Mouse (Mus musculus) thymus, adult 18-20 months (tissue): ENCODE measurements around the gene Dip2b.
A peak's percentile ranks its signal among the peaks of the same experiment; 100 is the strongest.

Experiments used
- DNase-seq, 2 experiments: peaks; one replicate each; pipeline ENCODE4 v3.0.0; 2022; ENCODE audit warnings: mixed read lengths in 2 of 2

Dip2b gene

GRCm38 (mm10) chr15:100089645-100090053 lies 51.2 kb downstream of the Dip2b start:
- peak in 1 of 2 experiments; percentile 11 for DNase-seq

- no peak for DNase-seq
Observed at GRCm38 (mm10) chr15:100091818-100092217, 53.4 kb downstream of the Dip2b start.

- DNase-seq, result no peak
Observed at GRCm38 (mm10) chr15:100092258-100092657, 53.8 kb downstream of the Dip2b start.

- no peak for DNase-seq
Observed at GRCm38 (mm10) chr15:100096587-100097428, 58.3 kb downstream of the Dip2b start.

GRCm38 (mm10) chr15:100100336-100100735 lies 61.9 kb downstream of the Dip2b start:
- no peak for DNase-seq

DNA sequence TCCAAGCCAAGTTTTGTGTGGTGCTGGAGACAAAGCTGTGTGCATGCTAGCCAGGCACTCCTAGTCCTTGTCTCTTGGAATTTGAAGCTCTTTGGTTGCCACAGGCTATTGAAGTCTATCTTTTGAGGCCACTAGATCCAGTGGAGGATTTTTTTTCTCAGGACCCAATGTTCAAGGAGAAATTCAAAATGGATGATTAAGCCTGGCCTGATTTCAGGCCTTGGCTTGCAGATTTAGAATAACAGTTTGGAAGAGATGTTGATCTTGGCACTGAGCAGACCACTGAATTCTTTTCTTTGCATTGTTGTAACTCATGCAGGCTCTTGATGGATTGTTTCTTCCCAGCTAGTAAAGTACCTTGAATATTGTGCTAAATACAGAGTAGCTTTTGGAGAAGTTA lies 62.7 kb downstream of the Dip2b start:
- DNase-seq, result no peak

DNA sequence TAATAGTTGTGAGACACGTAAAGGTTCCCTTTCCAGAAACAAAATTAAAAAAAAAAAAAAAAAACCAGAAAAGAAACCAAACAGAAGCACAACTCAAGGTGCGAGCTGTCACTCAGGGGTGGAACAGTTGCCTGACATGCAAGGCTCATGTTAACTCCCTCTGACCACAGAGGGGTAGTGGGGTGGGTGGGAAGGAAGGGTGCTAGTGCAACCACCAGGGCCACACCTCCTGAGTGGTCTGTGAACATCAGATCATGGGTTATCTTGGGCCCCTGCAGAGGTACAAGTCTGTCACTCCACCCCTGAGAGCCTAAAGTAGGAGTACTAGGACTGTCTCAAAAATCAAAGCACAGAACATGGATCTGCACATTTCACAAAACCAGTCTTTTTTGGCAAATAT lies 65.7 kb downstream of the Dip2b start:
- no peak for DNase-seq

- no peak for DNase-seq
Observed at GRCm38 (mm10) chr15:100108071-100108782, 69.8 kb downstream of the Dip2b start.

DNA sequence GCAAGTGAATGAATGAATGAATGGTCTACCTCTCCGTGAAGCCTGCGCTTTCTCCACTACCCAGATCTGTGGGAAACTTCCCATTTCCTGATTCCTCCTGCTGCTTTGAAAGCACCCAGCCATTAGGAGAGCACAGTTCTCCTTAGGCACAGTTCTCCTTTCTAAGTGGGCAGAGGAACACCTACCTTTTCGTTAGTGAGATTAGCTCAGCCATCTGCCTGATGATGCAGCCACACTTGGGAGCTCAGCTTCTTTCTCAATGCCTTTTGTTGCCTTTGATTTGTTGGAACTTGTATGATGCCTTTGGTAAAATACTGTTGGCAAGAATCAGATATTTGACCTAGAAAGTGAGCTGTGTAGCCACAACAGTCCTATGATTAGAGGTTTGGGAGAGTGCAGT lies 71.5 kb downstream of the Dip2b start:
- DNase-seq, result no peak

GRCm38 (mm10) chr15:100111891-100112290 lies 73.4 kb downstream of the Dip2b start:
- DNase-seq, result no peak

GRCm38 (mm10) chr15:100112309-100112966 lies 74.0 kb downstream of the Dip2b start:
- no peak for DNase-seq

DNA sequence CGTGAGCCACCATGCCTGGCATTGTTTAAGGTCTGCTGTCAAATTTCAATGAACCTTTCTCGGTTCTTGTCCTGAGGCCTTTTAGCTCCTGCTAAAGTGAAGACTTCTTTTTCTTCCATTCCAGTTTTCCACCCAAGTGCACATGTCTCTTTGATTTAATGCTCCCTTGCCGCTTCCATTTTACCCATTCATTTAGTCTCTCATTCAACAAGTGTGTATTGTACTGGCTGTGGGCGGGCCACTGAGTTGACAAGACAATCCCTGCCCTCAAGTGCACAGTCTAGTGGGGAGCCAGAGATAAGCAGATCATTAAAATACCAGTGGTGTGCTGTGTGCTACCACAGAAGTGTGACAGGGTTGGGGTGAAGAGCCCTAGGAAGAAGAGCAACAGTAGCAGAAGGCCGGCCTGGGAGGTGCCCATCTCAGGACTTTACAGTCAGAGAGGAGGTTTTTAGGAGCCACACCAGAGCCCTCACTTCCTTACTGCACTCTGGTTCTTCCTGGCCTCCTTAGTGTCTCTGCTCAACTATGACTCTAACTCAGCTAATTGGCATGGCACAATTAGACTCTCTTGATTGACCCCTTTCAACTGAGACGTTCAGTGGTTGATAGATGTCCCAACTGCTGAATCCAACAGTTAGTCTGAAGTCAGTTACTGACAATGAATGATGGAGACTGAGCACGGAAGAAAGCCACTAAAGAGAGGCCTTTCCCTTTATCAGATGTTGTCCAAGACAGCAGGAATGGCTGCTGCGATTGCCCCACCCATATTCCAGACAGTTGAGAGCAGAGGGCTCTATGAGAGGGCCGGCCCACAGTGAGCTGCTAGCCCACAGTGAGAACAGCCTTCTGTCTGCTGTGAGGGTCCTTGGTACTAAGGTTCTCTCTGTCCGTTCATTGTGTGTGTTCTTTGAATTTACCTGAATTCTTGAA lies 75.1 kb downstream of the Dip2b start:
- no peak for DNase-seq

- no peak for DNase-seq
Observed at GRCm38 (mm10) chr15:100115416-100115815, 77.0 kb downstream of the Dip2b start.

DNA sequence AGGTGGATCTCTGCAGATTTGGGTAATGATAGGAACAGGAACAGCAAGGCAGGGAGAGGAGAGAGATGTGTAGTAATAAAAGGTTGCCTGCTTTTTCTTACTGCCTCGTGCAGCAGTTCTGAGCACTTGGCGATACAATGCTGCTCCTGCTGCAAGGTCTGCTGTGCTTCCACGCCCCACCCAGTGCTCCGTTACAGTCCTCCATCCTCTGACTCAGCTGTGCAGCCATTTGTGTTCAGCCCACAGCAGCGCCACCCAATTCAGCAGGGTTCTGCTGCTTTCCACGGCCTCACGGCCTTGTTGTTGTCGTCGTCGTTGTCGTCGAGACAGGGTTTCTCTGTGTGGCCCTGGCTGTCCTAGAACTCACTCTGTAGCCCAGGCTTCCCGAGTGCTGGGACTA lies 77.9 kb downstream of the Dip2b start:
- DNase-seq, result no peak

- DNase-seq, result no peak
Observed at GRCm38 (mm10) chr15:100119225-100119788, 80.8 kb downstream of the Dip2b start.

DNA sequence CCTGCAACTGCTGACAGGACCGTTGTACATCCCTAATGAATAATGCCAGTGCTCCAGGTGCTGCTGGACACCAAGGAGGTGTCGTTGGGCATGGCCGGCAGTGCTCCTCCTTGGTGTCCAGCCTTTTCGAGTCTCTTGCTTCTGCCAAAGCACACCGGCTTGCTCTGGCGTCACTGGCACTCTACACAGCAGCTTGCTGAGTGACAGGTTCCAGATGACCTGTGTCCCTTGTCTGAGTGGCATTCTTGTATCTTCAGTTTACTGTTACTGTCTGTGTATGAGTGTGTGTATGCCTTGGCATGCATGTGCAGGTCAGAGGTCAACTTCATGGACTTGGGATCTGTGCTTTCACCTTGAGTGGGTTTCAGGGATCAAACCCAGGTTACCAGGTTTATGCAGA lies 83.0 kb downstream of the Dip2b start:
- DNase-seq, result no peak

DNA sequence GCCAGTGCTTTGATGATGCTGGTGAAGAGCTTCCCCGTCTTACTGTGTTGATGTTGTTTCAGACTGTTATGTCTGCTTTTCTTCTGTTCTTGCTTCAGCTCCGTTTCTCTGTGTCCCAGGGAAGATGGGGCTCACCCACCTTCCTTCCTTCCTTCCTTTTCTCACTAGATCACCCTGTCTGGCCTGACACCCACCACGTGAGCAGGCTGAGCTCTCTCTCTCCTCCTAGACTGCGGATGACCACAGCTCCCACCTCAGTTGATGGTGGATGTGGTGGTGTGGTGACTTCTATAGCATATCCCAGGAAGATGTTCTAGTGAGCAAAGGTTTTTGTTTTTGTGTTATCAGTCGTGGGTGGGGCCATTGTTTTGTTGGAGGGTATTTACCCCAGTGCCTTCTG lies 85.4 kb downstream of the Dip2b start:
- no peak for DNase-seq

- DNase-seq, result no peak
Observed at GRCm38 (mm10) chr15:100125245-100125644, 86.8 kb downstream of the Dip2b start.

DNA sequence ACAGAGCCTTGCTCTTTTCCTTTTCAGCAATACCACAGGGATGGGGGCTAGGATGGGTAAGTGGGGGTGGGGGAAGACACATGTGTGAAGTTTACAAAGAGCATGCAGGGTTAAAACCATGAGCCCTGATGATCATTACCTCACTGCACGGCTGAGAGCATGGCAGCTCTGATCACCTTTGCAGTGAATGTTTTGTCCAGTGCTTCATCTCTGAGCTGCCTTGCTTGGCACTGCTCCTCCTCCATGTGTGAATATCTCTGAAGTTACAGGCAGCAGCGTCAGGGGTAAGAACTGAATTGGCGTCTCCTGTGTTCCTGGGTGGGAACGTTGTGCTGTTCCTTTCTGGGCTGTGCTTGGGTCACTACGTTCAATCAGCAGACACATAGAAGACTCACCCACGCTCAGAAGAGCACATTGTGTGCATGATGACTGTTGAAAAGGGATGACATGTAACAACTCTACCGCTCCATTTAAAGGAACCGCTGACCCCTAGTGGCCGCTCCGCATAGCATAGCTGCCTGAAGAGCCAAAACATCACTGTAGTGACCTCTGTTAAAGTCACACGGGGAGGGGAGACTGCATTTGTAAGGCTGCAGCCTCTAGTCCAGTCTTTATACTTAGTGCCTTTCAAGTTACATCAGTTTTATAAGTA lies 88.1 kb downstream of the Dip2b start:
- peak; percentile 45 to 55 for DNase-seq

- DNase-seq, result no peak
Observed at GRCm38 (mm10) chr15:100129151-100129790, 90.8 kb downstream of the Dip2b start.

DNA sequence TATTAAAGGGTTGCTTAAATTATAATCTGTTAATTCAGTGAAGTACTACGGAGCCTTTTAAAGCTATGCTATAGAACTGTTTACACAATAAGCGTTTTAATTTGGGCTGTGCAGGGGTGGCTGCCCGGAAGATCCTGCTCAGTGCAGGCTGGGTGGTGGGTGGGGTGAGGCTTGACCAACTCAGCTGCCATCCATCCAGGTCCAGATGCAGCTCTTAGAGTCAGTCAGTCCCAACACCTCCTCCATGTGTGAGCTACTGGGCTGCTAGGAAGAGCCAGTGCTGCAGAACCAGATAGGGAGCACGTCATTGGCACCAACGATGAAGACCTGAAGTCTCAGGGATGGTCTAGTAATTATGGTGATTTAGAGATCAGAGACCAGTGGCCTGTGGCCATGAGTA lies 101.2 kb downstream of the Dip2b start:
- no peak for DNase-seq
